Mouse (Mus musculus) lung, adult 2 months (tissue): ENCODE results near the gene Cmc1. TPM values are rescaled to one million over a fixed set of nuclear protein-coding genes. Genes with fewer than 3 reads are reported as not detected.
"Not testable (repeated sequence)": the region's sequence is repeated elsewhere in the genome, so short reads cannot be mapped to it uniquely, and the experiment has no call there.

Source experiments
- DNase-seq: peaks from one replicate; pipeline ENCODE4 v3.0.0; 2022
- H3K4me1 ChIP-seq: fragments of 200-500 bp; 2 replicates; pipeline ENCODE4 v1.6.1; 2011; ENCODE audit warnings: low read length; ENCODE audit not compliant: control insufficient read depth, insufficient read depth
- H3K4me3 ChIP-seq: fragments of 200-500 bp; replicated peaks from 2 replicates; pipeline ENCODE3; 2011; ENCODE audit warnings: low read depth, mild to moderate bottlenecking, control low read depth, low read length; ENCODE audit errors: extremely low read depth
- CTCF ChIP-seq: fragments of 200-500 bp; IDR thresholded peaks from 2 replicates; pipeline ENCODE4 v1.5.1; 2011; ENCODE audit warnings: mild to moderate bottlenecking, low read length, control low read depth; ENCODE audit not compliant: insufficient read depth
- POLR2A ChIP-seq: fragments of 200-500 bp; IDR thresholded peaks from 2 replicates; pipeline ENCODE4 v1.6.1; 2011; ENCODE audit warnings: low read depth, mild to moderate bottlenecking, control low read depth, low read length, borderline replicate concordance; ENCODE audit errors: extremely low read depth
- WGBS: fragments of 180-500 bp; shearing (Covaris S2); methylation state at CpG from one replicate; pipeline ENCODE4 v1.1.7; 2018; 5-methylcytosine and 5-hydroxymethylcytosine counted together
- polyA plus RNA-seq: library from polyadenylated mRNA; depleted of rRNA; stranded (reverse); fragments of >200 nt; gene quantifications from 2 replicates; pipeline ENCODE4 v1.2.3, GENCODE M21; 2012

Cmc1 gene
- polyA plus RNA-seq, 1 experiment = 1.9 TPM

GRCm38 (mm10) chr9:118154666-118155065 lies 4.7 kb upstream of the Cmc1 start:
- Histone ChIP-seq H3K4me3 (no peak overlapping the region), H3K4me1 (no peaks in the 10 kb centered on the region)
- no peak for DNase-seq
- 86% methylated on average over 5 of the region's 5 CpGs for WGBS
- TF ChIP-seq CTCF (no peak), POLR2A (no peak)

GRCm38 (mm10) chr9:118151221-118151507 lies 1.2 kb upstream of the Cmc1 start:
- DNase-seq = no peak
- 90% methylated on average over 1 of the region's 1 CpGs for WGBS
- TF ChIP-seq POLR2A (no peak), CTCF (no peak)
- H3K4me1 ChIP-seq = no peaks in the 10 kb centered on the region; the same call in none of the 2 replicates
- no peak overlapping the region for H3K4me3 ChIP-seq

- no peaks in the 10 kb centered on the region; the same call in none of the 2 replicates for H3K4me1 ChIP-seq
- DNase-seq = no peak
- H3K4me3 ChIP-seq = no peak overlapping the region
- TF ChIP-seq CTCF (no peak), POLR2A (no peak)
- WGBS = 80% methylated on average over 20 of the region's 20 CpGs
Measured at GRCm38 (mm10) chr9:118150429-118151220, 648 bp upstream of the Cmc1 start.

- DNase-seq, H3K4me3 ChIP-seq, H3K4me1 ChIP-seq: not testable (repeated sequence)
- WGBS = 66% methylated on average over 3 of the region's 3 CpGs
Measured at GRCm38 (mm10) chr9:118140356-118140755, 9.6 kb downstream of the Cmc1 start.

- H3K4me3 ChIP-seq = no peak overlapping the region
- 72% methylated on average over 2 of the region's 2 CpGs for WGBS
- no peaks in the 10 kb centered on the region for H3K4me1 ChIP-seq
- DNase-seq = no peak
- TF ChIP-seq CTCF = no peak
Measured at GRCm38 (mm10) chr9:118110360-118110710, 39.6 kb downstream of the Cmc1 start.

GRCm38 (mm10) chr9:118109697-118110359 lies 40.1 kb downstream of the Cmc1 start:
- WGBS = 81% methylated on average over 7 of the region's 7 CpGs
- Histone ChIP-seq H3K4me1 (no peaks in the 10 kb centered on the region), H3K4me3 (no peak overlapping the region)
- no peak for DNase-seq
- TF ChIP-seq POLR2A = no peak
- no peak for TF ChIP-seq CTCF

- H3K4me3 ChIP-seq = no peak overlapping the region
- WGBS = 80% methylated on average over 4 of the region's 4 CpGs
- no peak for TF ChIP-seq POLR2A
- no peak for TF ChIP-seq CTCF
Measured at GRCm38 (mm10) chr9:118108527-118109011, 41.4 kb downstream of the Cmc1 start.

GRCm38 (mm10) chr9:118101802-118102201 lies 48.2 kb downstream of the Cmc1 start:
- H3K4me3 ChIP-seq = no peak overlapping the region
- TF ChIP-seq CTCF = no peak
- TF ChIP-seq POLR2A = no peak
- no peak for DNase-seq
- 80% methylated on average over 2 of the region's 2 CpGs for WGBS
- H3K4me1 ChIP-seq = no peaks in the 10 kb centered on the region

More at GRCm38 (mm10) chr9:118108527-118109011, 41.4 kb downstream of the Cmc1 start:
- no peak for DNase-seq
- no peaks in the 10 kb centered on the region for H3K4me1 ChIP-seq

- no peak for TF ChIP-seq CTCF
- no peak for TF ChIP-seq POLR2A
- no peak for DNase-seq
- H3K4me3 ChIP-seq = no peak overlapping the region
- WGBS = 93% methylated on average over 2 of the region's 2 CpGs
- H3K4me1 ChIP-seq = no peaks in the 10 kb centered on the region
Measured at GRCm38 (mm10) chr9:118100484-118100883, 49.5 kb downstream of the Cmc1 start.

GRCm38 (mm10) chr9:118099395-118099794 lies 50.6 kb downstream of the Cmc1 start:
- no peak overlapping the region for H3K4me3 ChIP-seq
- DNase-seq = no peak
- TF ChIP-seq POLR2A (no peak), CTCF (no peak)
- H3K4me1 ChIP-seq = no peaks in the 10 kb centered on the region
- WGBS = 19% methylated on average over 4 of the region's 4 CpGs
